In genomic region chr11:55400863-55401262, GRCm38 (mm10) we compare ENCODE assay signal across 13 mouse cellular contexts.
"Had no signal": no experiment of that assay in that cellular context is flagged by ENCODE, and none has a peak within 500 bp of the region (broad histone marks: within the 10 kb centered on the region; RNA-seq: fewer than 3 reads in every experiment).

No protein-coding gene starts in this region.

- H3K9ac ChIP-seq: limb, embryonic 13.5 days; midbrain, embryonic 12.5 days; neural tube, embryonic 13.5 days had no signal

- DNase-seq: kidney, adult 11 months; kidney, postnatal 10 days; kidney, postnatal 4 days; left cerebral cortex, postnatal 4 days; right cerebral cortex, postnatal 14 days; thymus, adult 2 months; thymus, postnatal 25 days had no signal

- H3K4me1 ChIP-seq: limb, embryonic 13.5 days; midbrain, embryonic 12.5 days; neural tube, embryonic 13.5 days had no signal

- H3K4me2 ChIP-seq: limb, embryonic 13.5 days; liver, embryonic 11.5 days; midbrain, embryonic 12.5 days; neural tube, embryonic 13.5 days had no signal

- H3K9me3 ChIP-seq: limb, embryonic 13.5 days; midbrain, embryonic 12.5 days; neural tube, embryonic 13.5 days had no signal

- H3K4me3 ChIP-seq: limb, embryonic 13.5 days; midbrain, embryonic 12.5 days; neural tube, embryonic 13.5 days had no signal

- H3K27ac ChIP-seq: hindbrain, postnatal 0 days; limb, embryonic 13.5 days; midbrain, embryonic 12.5 days; neural tube, embryonic 13.5 days had no signal

- ATAC-seq: hindbrain, postnatal 0 days; midbrain, embryonic 16.5 days had no signal

- H3K27me3 ChIP-seq: limb, embryonic 13.5 days; midbrain, embryonic 12.5 days; neural tube, embryonic 13.5 days had no signal
